Mouse (Mus musculus) left cerebral cortex, adult 8-10 months (tissue): ENCODE results near the gene Zrsr1. TPM values are rescaled to one million over a fixed set of nuclear protein-coding genes. Genes with fewer than 3 reads are reported as not detected.
A peak's percentile ranks its signal among the peaks of the same experiment; 100 is the strongest.

Source experiments
- DNase-seq, 2 experiments: peaks; one replicate each; pipeline ENCODE4 v3.0.0; 2022; ENCODE audit warnings: low spot score in 2 of 2
- total RNA-seq, 4 experiments: library from RNA; stranded (reverse); gene quantifications; 2 replicates each; pipeline ENCODE4 v1.2.4; 2022

Gene Zrsr1
- total RNA-seq, 4 experiments from 2014 or later = 63.0 to 78.1 (median 72.0) TPM

DNA sequence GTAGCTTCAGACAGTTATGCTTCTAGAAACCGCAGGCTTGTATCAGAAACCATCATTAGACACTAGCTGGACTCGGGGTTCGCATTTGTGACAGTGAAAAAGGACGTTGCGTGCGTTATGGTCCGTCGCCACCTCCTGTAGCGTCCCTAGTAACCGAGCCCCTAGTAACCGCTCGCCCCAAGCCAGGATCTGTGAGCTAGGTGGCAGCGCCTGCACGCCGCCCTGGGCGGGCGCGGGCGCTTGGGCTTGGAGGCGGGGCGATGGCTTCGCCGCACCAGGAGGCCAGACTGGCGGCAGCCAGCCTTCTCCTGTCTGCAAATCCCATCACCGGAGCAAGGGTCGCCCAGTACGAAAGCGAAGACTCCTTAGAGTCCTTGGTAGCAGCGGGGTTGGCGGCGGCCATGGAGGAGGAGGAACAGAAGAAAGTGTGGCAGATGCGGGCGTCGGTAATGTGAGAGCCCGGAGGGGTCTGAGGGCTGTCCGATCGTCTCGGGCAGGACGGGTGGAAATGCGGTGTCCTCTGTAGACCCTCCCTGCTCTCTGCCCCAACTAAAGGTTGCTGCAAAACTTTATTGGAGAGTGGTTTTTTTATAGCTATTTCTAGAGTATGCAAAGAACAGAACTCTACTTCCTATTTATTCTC, 36.5 kb downstream of the Zrsr1 start:
- peak; percentile 72 to 77 for DNase-seq

DNA sequence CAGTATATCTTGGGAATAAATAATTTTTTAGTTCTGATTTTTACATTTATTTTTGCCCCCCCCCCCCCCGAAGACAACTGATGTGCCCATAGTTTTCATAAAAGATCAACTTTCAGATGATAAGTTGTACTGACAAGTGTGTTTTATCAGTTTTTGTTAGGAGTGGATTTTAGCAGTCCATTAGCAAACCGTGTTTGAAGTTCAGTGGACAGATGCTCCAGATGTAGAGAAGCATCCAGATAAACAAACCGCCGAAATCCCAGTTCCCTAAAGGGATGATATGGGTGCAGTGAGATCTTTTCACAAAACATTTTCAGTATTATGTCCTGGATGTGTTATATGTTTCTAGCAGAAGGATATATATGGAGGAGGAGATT, 37.0 kb downstream of the Zrsr1 start:
- DNase-seq = no peak

DNA sequence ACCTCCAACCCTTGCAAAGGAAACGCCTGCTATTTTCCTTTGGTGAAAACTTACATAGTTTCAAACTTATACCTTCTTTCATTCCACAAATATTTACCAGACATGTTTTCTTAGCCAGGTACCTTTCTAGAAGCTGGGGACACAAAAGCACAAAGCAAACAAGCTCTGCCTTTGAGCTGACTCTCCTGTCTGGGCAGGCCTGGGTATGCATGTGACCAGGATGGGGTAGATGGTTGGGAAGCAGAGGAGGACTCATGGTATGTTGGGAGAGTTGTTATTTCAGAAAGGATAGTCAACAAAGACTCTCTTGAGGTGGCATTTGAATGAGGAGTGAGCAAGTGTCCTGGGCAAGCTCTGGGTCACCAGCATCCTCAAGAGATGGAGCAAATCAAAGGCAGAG, 41.3 kb downstream of the Zrsr1 start:
- DNase-seq = no peak

DNA sequence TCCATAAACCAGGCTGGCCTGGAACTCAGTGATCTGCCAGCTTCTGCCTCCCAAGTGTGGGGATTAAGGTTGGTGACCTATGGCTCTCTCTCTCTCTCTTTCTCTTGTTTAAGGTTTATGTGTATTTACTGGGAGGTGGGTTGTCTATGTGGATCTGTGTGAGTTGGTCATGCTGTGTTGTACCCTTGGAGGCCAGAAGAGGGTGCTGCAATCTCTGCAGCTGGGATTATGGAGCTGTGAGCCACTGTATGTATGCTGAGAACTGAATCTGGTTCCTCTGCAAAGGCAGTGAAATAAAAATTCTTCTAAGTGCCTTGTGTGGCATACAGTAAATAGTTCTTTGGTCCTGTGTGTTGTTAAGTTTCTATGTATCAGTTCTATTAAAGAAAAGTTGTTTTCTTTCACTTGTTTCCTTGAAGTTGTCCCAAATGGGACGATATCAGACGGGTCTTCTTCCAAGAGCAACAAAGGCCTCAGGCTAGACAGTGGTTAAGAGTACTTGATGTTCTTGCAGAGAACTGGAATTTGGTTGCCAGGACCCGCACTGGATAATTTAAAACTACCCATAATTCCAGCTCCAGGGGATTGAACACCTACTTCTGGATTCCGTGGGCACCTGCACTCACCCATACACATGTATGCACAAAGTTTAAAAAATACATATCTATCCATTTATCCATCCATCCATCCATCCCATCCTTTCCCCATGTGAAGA, 41.9 kb downstream of the Zrsr1 start:
- no peak for DNase-seq

DNA sequence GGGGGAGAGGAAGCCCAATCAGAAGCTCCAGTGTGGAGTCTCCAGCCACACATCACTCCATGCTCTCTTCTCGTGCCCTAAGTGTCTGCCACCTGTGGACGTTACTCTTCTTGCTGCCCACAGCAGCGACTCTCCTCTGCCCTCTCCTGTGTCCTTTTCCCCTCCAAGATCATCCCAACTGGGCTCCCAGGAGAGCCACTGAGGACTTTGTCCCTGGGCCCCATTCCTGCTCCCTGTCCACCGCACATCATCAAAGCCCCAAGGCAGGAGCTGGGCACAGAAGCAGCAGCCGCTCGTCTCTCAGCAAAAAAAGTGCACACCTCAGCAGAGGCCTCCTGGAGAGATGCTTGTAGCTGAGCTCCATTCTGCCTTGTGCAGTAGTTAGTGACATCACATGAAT, 43.2 kb downstream of the Zrsr1 start:
- no peak for DNase-seq

DNA sequence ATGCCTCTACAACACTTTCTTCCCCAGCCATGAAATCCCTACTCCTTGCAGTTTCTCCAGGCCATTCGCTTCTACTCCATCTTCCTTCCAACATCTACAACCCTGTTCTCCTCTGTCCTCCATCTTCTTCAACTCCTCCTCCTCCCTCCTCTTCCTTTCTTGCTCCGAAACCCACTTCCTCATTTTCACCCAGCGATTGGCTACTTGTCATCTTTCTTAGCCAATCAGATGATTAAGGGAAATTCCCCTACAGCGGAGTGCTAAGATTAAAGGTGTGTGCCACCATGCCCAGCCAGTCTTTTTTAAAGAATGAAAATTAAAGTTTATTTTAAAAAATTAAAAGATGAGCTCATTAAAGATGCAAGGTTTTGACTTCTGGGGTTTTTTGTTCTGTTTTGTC, 46.1 kb downstream of the Zrsr1 start:
- DNase-seq = no peak

DNA sequence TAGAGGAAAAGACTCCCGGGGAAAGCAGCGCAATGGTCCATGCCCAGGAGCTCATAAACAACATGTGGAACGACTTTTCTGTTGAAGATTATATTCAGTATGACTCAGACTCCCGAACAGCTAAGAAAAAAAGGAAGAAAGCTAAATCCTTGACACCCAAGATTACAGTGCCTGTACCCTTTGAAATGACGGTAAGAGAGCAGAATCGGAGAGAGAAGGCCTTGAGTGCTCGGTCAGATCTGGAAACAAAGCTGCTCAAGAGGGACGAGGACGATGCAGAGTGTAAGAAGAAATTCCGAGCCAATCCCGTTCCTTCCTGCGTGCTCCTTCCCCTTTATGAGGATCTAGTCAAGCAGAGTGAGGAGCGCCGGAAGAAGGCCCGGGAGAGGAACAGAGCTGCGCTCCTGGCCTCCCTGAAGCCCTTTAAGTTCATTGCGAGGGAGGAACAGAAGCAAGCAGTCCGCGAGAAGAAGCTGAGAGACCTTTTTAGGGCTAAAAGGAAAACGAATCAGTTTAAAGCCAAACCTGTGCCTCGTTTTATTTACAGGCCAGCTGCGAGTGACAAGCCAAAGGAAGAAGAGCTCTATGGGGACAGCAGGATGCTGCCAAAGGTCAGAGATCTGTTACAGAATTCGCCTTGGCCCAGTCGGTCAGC, 48.4 kb downstream of the Zrsr1 start:
- DNase-seq = no peak

DNA sequence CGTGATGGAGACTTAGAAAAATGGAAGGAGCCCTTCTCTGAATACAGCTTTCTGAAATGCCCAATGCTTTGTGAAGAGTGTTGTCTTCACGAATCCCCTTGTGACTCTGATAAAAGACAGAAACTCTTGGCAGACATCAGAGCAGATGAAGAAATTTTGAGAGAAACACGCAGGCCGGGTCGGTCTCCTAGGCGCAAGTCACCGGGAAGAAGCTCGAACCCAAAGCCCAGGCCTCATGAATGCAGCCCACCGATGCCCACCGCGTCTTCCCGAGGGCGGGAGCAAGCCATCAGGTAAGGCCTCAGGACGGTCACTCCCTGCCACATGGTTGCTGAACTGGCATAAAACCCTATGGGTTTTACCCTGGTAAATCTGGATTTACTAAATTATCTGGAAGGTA, 49.0 kb downstream of the Zrsr1 start:
- DNase-seq = no peak

DNA sequence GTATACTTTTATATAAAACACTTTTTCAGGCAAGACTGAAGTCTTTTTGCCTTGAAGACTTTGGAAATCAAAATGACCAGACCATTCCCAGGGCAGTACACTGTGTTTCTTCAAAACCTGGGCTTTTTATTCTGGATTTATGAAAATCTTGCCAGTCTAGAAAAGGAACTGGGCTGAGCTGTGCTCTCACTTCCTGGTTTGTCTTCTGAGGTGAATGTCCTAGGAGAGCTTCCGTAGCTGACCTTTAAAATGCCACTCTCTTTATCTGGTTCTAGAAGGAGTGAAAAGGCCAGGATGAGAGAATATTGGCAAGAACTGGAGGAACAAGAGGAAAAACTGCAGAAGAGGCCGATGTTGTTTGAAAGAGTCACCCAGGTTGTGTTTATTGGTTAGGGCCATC, 51.4 kb downstream of the Zrsr1 start:
- no peak for DNase-seq

DNA sequence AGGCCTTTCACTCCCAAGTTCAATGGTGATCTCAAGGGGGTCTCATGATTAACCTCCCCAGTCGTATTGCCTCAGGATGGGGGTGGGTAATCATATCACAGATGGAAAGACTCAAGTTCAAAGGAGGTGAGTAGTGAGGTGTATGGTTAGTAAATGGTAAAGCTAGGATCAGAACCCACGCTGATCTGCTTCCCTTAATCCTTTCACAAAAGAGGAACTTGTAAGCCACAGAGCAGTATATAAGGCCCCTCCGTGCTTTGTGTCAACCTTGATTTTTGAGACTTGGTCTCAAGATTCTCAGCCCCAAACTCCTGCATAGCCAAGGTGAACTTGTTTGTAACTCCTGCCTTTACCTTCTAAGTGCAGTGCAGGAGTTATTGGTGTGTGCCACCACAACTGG, 52.4 kb downstream of the Zrsr1 start:
- DNase-seq = no peak

Other genes with a start within 250 kb of the Zrsr1 start
- 10 to 100 TPM in 3 of 4 experiments, 1 to 10 TPM in 1; 6.2 to 24.7 (median 14.2) TPM for gene B3gnt2, start 111.0 kb upstream of the Zrsr1 start, total RNA-seq
- 10 to 100 TPM; 11.1 to 24.0 (median 16.0) TPM for gene Gm28048, start 10.1 kb downstream of the Zrsr1 start, total RNA-seq
- gene Commd1, start 10.4 kb downstream of the Zrsr1 start, total RNA-seq = 10 to 100 TPM; 32.2 to 47.5 (median 36.8) TPM
- 100 to 1,000 TPM in 1 of 4 experiments, 10 to 100 TPM in 3; 89.2 to 103 (median 95.6) TPM for gene Cct4, start 18.5 kb downstream of the Zrsr1 start, total RNA-seq
- gene Fam161a, start 35.5 kb downstream of the Zrsr1 start, total RNA-seq = 1 to 10 TPM; 3.9 to 6.6 (median 5.2) TPM